Mouse (Mus musculus) left cerebral cortex, adult 8-10 months (tissue): Measurements from ENCODE around the gene Gm42957. TPM values are rescaled to one million over a fixed set of nuclear protein-coding genes. Genes with fewer than 3 reads are reported as not detected.
"Not testable (repeated sequence)": the region's sequence is repeated elsewhere in the genome, so short reads cannot be mapped to it uniquely, and the experiment has no call there.

Experiments used
- DNase-seq, 2 experiments: peaks; one replicate each; pipeline ENCODE4 v3.0.0; 2022; ENCODE audit warnings: low spot score in 2 of 2
- total RNA-seq, 4 experiments: library from RNA; stranded (reverse); gene quantifications; 2 replicates each; pipeline ENCODE4 v1.2.4; 2022

The Gm42957 gene
- total RNA-seq, 4 experiments from 2014 or later, result 0.11 to 0.51 (median 0.15) TPM; not detected in 1

- DNase-seq, result no peak
These were observed 39.2 kb downstream of the Gm42957 start for GRCm38 (mm10) chr3:96674442-96674841.

GRCm38 (mm10) chr3:96675171-96675570 lies 39.9 kb downstream of the Gm42957 start:
- no peak for DNase-seq

GRCm38 (mm10) chr3:96675690-96676089 lies 40.4 kb downstream of the Gm42957 start:
- DNase-seq, result no peak

DNA sequence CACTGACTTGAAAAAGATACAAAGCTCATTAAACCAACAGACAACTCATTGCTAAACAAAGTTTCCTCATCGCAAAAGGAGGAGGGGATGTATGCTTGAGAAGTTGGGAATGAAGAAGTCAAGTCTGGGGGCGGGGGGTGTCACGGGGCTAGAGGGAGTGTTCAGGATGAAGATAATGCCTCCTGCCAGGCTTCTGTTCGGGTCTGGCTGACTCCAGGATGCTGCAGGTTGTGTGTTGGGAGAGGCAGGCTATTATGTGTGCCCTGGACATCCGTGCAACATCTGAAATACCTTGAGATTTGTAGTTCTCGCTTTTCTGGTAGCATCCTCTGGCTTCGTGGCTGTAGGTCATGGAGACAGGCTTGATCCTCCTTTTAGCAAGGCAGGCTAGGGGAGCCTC lies 43.2 kb downstream of the Gm42957 start:
- DNase-seq, result no peak

DNA sequence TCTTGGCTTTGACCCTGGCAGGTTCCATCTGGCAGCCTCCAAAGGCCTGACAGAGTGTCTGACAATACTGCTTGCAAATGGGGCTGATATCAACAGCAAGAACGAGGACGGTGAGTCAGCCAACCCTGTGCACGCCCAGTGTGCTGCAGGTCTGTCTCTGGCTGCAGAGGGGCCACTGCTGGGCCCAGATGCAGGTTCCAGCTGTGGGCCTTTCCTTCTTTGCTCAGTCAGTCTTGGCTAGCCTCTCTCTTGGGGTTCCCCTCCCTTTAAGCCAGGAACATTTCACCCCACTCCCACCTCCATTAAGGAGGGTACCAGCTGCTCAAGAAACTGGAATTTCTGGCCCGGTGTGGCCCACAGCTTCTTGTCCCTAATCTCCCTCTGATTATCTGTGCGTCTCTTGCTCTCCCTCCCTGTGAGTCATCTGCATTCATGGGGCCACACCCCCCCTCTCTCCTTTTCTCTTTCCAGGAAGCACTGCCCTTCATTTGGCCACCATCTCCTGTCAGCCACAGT lies 43.9 kb downstream of the Gm42957 start:
- no peak for DNase-seq

DNA sequence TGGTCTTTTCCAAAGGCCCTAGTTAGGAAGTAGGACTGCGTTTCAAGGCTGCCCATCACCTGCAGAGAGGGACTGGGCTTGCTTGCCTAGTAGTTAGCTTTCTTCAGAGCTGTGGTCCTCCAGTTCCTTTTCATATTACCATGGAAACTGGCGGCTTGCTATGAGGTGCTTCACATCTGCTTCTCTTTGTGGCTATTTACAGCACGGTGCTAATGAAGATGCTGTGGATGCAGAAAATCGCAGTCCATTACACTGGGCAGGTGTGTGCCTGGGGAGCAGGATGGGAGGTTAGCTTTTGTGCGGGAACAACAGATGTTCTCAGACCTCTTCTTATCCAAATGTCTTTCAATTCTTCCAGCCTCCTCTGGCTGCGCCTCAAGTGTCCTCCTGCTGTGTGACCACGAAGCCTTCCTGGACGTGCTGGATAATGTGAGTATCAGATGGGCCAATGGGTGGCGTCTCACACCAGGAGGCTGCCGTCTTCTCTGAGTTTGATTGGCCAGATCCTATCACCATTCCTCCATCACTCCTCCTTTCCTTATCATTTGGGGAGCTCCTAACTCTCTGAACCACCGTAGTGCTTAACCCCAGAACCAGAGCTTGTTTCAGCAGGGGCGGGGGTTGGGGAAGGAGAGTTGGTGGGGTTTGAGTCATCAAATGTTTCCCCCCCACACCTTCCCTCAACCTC lies 45.1 kb downstream of the Gm42957 start:
- no peak for DNase-seq

DNA sequence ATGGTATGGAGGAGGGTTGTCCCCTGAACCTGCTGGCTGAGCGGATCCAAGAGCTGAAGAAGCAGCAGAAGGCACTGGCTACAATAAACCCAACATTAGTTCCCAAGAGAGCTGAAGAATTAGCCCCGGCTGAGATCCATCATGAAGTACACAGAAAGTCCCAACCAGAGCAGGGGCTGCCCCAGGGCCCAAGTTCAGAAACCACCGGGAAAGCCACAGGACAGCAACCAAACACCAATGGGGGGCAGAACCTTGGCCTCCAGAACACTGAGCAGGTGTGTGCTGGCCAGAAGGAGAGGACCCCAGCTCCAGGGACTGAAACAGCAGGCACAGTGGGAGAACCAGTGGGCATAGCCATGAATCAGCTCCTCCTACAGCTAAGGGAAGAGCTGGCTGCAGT lies 48.2 kb downstream of the Gm42957 start:
- DNase-seq, result no peak

GRCm38 (mm10) chr3:96684151-96684821 lies 49.0 kb downstream of the Gm42957 start:
- no peak for DNase-seq

GRCm38 (mm10) chr3:96684822-96685156 lies 49.5 kb downstream of the Gm42957 start:
- no peak for DNase-seq

DNA sequence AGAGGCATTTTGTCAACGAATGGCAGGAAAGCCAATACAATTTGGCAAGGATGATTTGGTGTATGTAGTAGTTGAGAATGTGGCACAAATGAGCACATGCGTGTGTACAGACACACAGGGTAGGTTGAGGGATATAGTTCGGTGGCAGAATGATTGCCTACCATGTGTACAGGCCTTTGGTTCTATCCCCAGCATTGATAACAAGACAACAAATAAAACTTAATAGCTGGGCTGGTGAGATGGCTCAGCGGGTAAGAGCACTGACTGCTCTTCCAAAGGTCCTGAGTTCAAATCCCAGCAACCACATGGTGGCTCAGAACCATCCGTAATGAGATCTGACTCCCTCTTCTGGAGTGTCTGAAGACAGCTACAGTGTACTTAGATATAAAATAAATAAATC lies 50.8 kb downstream of the Gm42957 start:
- DNase-seq, result not testable (repeated sequence)

DNA sequence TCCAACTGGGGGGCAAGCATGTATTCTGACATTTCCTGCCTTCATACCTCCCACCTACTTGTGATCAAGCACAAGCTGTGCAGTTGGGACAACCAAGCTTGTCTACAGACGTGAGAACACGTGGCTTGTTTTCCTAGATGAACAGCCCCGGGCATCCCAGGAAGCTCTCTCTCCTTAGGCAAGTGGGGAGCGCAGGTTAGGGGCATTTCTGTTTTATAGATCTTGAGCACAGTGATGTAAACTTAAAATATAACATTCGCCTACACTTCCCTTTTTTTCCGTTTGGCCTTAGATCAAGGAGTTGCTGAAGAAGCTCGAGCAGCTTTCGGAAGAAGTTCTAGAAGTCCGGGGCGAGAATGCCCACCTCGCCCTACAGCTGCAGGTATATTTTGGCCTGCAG lies 53.6 kb downstream of the Gm42957 start:
- no peak for DNase-seq

DNA sequence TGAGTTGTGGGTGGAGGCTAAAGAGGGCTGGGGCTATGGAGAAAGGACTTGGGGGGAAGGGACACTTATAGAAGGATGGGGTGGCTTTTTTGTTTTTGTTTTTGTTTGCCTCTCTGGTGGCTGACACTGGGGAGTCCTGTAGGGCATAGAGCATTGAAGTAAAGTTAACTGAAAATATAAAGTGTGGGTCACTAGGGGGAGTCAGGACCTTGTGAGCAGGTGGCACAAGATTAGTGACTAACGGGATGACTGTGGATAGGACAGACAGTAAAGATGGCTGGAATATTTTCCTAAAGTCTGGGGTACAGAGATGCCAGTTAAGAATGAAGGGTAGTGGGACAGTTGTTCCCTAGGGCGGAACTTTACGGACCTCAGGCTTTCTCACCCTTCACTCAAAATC lies 55.0 kb downstream of the Gm42957 start:
- DNase-seq, result no peak

- DNase-seq, result no peak
These were observed 57.2 kb downstream of the Gm42957 start for GRCm38 (mm10) chr3:96692506-96692905.

- no peak for DNase-seq
These were observed 58.3 kb downstream of the Gm42957 start for GRCm38 (mm10) chr3:96693579-96693978.

DNA sequence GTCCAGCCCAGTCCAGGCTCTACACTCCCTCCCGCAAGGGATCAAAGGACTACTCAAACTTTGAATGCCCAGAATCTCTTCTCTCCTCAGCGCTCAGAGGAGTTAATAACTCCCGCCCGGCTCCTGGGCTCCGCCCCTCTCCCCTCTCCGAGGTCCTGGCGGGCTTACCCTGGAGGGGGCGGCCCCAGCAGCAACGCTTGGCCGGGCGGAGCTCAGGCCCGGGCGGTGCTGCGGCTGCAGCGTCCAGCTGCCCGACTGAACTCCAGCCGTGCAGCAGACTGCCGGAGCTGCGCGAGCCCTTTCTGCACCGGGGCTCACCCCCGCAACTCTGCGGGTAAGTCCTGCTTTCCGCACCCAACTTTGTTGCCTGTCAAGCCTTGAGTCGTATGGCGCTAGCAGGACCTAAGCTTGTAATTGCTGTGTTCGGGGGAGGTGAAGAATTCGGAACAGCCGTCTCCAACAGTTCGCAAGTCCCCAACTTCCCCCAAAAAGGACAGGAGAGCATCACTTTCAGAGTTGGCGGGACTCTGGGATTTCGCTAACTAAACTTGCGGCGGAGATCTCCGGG lies 61.0 kb downstream of the Gm42957 start, which contains the start of gene Pias3:
Pias3 (plus strand) TSS at position 187 of the 568 bp plus-strand sequence.
- DNase-seq, result no peak

DNA sequence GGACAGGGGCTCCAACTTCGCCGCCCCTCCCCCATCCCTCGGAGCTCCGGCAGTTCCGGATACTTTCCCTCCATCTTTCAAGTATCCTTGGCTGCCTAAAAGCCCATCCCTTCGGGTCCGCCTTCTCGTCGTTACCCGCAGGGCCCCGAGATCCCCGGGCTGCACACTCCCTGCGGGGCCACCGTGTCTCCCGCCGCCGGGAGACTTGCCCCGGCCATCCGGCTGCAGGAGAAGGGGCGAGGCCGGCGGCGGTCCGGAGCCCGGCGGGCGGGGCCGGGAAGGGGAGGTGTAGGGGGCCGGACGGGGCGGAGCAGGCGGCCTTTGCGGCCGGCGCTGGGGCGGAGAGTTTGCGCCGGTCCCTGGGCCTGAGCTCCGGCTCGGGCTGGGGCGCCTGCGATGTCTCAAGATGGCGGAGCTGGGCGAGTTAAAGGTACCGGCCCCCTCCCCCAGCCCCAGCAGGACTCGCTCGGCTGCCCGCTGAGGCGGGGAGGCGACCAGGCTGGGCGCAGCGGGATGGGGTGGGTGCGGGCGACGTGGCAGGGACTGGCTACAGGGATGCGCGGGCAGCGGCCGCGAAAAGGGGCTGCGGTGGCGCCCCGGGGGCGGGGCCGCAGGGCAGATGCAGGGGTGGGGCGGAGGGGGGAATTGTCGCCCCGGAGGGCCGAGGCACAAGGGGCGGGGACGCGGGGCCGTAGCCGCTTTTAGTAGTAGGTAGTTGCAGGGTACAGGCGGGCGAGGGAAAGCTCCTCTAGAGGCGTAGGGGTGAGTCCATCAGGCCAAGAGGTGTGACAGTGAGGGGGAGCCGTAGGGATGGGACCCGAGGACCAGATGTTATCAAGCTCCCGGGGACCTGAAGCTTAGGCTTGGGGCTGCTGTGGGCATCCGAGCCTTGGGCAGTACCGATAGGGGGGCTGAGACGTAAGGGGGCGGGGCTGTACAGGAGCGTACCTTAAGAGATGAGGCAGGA lies 61.8 kb downstream of the Gm42957 start:
- peak; percentile 62 to 78 for DNase-seq

GRCm38 (mm10) chr3:96698993-96699690 lies 63.9 kb downstream of the Gm42957 start:
- DNase-seq, result peak in 1 of 2 experiments; percentile 65

GRCm38 (mm10) chr3:96700376-96700775 lies 65.1 kb downstream of the Gm42957 start:
- no peak for DNase-seq

DNA sequence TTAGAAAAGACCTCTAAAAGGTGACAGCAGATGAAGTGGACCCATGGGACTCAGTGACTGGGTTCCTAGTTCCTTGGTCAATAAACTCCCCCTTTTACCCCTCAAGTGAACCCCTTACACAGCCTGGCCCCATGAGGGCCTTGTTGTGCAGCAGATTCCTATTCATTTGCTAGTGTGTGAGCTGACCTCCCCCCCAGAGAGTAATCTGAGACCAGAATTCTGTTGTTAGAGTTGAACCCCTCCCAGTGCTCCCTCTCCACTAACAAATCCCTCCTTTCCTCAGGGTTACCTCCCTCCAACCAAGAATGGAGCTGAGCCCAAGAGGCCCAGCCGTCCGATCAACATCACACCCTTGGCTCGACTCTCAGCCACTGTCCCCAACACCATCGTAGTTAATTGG lies 65.7 kb downstream of the Gm42957 start:
- no peak for DNase-seq
